Mouse (Mus musculus) G1E (cell line): ENCODE measurements around the gene Chpt1. TPM values are rescaled to one million over a fixed set of nuclear protein-coding genes. Genes with fewer than 3 reads are reported as not detected.

Experiments
- ATAC-seq: 2 replicates; pipeline ENCODE4 v1.8.0; 2016; ENCODE audit warnings: mild to moderate bottlenecking; ENCODE audit not compliant: insufficient number of reproducible peaks, poor library complexity, low FRiP score, severe bottlenecking; ENCODE audit errors: extremely low read depth
- DNase-seq: peaks from one replicate; pipeline ENCODE4 v3.0.0; 2012; ENCODE audit warnings: low spot score
- H3K27me3 ChIP-seq: 2 replicates; pipeline ENCODE4 v1.6.1; 2012; ENCODE audit warnings: mild to moderate bottlenecking, low read length, inconsistent platforms; ENCODE audit not compliant: insufficient read depth
- H3K36me3 ChIP-seq: replicated peaks from 2 replicates; pipeline ENCODE3; 2012; ENCODE audit warnings: mild to moderate bottlenecking, inconsistent platforms
- H3K4me1 ChIP-seq: 2 replicates; pipeline ENCODE4 v1.6.1; 2012; ENCODE audit warnings: low read depth, low read length, inconsistent platforms, mixed read lengths; ENCODE audit not compliant: insufficient read depth
- H3K4me3 ChIP-seq: 2 replicates; pipeline ENCODE4 v1.5.1; 2012; ENCODE audit warnings: low read depth, mild to moderate bottlenecking, inconsistent platforms, low read length, moderate library complexity, mixed read lengths
- H3K9me3 ChIP-seq: replicated peaks from 2 replicates; pipeline ENCODE4 v1.6.1; 2012; ENCODE audit warnings: inconsistent platforms
- CTCF ChIP-seq: IDR thresholded peaks from 2 replicates; pipeline ENCODE4 v1.5.1; 2012; ENCODE audit warnings: low read depth, low read length, inconsistent platforms, mixed read lengths
- GATA1 ChIP-seq: IDR thresholded peaks from 2 replicates; pipeline ENCODE4 v1.6.1; 2012; ENCODE audit warnings: borderline replicate concordance, low read length, inconsistent platforms, mixed read lengths
- GATA2 ChIP-seq: IDR thresholded peaks from 2 replicates; pipeline ENCODE4 v1.6.1; 2012; ENCODE audit warnings: low read depth, low read length, inconsistent platforms, borderline replicate concordance
- POLR2AphosphoS5 ChIP-seq: IDR thresholded peaks from 2 replicates; pipeline ENCODE4 v1.6.1; 2012; ENCODE audit warnings: low read depth, low read length, inconsistent platforms; ENCODE audit not compliant: insufficient replicate concordance
- TAL1 ChIP-seq: conservative IDR thresholded peaks from 2 replicates; pipeline ENCODE4 v1.6.1; 2012; ENCODE audit warnings: low read depth, low read length, inconsistent platforms, mixed read lengths
- polyA plus RNA-seq: library from polyadenylated mRNA; stranded (reverse); fragments of >175 nt; gene quantifications from 2 replicates; pipeline ENCODE4 v1.2.3, GENCODE M21; 2012
- total RNA-seq, 2 experiments: library from RNA; stranded (forward) in 1 of 2; stranded (reverse) in 1 of 2; fragments of 200-1000 nt in 1 of 2; fragments of >200 nt in 1 of 2; fragmentation: Nextera tagmentation in 1 of 2; gene quantifications; 2 replicates each; pipeline ENCODE4 v1.2.3; 2014 to 2017

Gene Chpt1
- total and polyA plus RNA-seq, 3 experiments = 9.3 to 40.8 (median 11.4) TPM

DNA sequence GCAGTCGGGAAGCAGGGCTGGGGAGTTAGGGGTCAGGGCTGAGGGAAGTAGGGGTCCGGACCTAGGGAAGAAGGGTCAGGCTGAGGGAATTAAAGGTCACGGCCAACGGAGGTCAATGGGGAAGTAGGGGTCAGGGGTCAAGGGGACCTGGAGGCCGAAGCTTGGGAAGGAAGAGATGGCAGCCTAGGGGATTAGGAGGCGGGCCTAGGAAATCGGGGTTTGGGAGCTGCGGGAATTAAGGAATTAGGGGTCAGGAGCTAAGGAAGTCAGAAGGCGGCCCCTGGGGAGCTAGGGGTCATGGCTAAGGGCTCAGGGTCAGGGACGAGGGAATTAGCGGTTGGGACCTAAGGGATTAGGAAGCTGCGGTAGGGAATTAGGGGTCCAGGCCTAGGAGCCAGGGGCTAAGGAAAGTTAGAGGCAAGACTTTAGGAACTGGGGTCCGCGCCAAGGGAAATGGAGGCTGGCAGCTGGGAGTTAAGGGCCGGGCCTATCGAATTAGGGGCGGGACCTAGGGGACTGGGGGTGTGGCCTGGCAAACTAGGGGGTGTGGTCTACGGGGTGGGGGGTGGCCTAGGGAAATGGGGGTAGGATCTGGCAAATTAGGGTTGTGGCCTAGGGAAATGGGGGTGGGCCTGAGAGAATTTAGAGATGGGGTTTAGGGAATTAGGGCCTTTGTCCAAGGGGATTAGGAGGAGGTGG is 43.6 kb downstream of the Chpt1 start:
- ATAC-seq (no peak), DNase-seq (no peak)
- H3K4me3 ChIP-seq = no peak overlapping the region
- peaks cover 8% of the 10 kb centered on the region for H3K27me3 ChIP-seq
- H3K4me1 ChIP-seq = peaks cover 9% of the 10 kb centered on the region
- TF ChIP-seq CTCF (no peak), GATA2 (no peak), TAL1 (no peak)
- H3K9me3 ChIP-seq = peaks cover 3% of the 10 kb centered on the region; the same call in 1 of the 2 replicates
- no peaks in the 10 kb centered on the region for H3K36me3 ChIP-seq

DNA sequence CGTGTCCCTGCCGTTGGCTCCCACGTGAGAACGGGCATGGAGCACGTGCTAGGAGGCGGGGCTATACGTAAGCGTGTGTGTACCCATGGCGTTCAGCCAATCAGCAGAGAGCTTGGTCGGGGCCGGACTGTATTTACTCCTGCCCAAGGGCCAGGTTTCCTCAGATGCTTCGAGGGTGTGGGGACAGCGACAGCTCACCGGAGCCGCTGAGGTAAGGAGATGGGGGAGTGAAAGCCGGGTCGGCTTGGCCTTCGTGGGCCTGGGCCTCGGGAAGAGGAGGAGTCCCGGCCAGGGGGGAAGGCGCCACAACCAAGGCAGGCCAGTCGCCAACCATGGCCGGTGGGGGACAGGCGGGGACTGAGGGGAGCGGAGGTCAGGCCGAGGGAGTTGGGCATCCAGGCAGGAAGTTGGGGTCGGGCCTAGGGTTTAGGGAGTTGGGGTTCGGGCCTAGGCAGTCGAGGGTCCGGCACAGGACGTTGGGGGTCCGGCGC is 44.3 kb downstream of the Chpt1 start, which contains the start of gene Sycp3:
Gene Sycp3, plus strand, starts transcription at position 68 of the 491 bp plus-strand sequence.
- Histone ChIP-seq H3K9me3 (peaks cover 3% of the 10 kb centered on the region; the same call in 1 of the 2 replicates), H3K4me3 (no peak within 1 kb of the TSS), H3K4me1 (peaks cover 9% of the 10 kb centered on the region), H3K27me3 (peaks cover 8% of the 10 kb centered on the region), H3K36me3 (no peaks in the 10 kb centered on the region)
- TF ChIP-seq GATA1 (no peak), TAL1 (no peak), CTCF (no peak), POLR2AphosphoS5 (no peak), GATA2 (no peak)
- DNase-seq = no peak
- ATAC-seq = no peak

DNA sequence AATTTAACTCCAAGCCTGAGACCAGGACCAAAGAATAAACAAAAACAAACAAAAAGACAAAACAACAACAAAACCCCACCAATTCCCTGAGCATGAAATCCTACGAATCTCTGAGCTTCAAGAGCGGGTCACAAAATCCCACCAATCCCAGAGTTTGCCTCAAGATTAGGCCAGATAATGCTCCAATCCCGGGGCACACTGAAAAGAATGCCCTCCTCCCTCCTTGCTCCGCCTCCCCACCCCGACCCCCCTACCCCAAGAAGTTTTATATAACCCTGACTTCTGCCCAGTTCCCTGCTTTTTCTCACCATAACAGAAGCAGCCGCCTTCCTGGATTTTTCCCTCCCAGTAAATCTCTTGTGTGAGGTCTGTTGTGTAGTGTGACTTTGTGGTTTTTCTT is 46.1 kb downstream of the Chpt1 start:
- Histone ChIP-seq H3K4me1 (peaks cover 9% of the 10 kb centered on the region), H3K36me3 (no peaks in the 10 kb centered on the region), H3K4me3 (no peak overlapping the region), H3K27me3 (peaks cover 8% of the 10 kb centered on the region), H3K9me3 (peaks cover 3% of the 10 kb centered on the region; the same call in 1 of the 2 replicates)
- DNase-seq (no peak), ATAC-seq (no peak)
- TF ChIP-seq GATA1 (no peak), CTCF (no peak), GATA2 (no peak), TAL1 (no peak), POLR2AphosphoS5 (no peak)

DNA sequence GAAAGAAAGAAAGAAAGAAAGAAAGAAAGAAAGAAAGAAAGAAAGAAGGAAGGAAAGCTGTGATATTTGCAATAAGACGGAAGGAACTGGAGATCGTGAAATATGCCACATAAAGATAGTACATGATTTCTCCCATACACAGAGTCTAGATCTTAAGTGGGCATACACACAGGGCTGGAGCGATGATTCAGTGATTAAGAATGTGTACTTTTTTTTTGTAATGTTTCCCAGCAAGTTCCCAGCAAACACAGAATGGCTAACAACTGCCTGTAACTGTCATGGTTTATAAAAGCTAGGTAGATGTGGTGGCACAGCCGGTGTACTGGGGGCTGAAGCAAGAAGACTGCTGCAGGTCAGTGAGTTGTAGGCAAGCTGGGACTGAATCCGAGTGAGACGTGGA is 51.9 kb downstream of the Chpt1 start:
- no peaks in the 10 kb centered on the region for H3K9me3 ChIP-seq
- no peak for ATAC-seq
- H3K4me1 ChIP-seq = peaks cover 9% of the 10 kb centered on the region
- TF ChIP-seq GATA1 (no peak), POLR2AphosphoS5 (no peak), CTCF (no peak), GATA2 (no peak)
- peaks cover 8% of the 10 kb centered on the region for H3K36me3 ChIP-seq
- DNase-seq = no peak
- peaks cover 10% of the 10 kb centered on the region for H3K27me3 ChIP-seq
- H3K4me3 ChIP-seq = no peak overlapping the region

DNA sequence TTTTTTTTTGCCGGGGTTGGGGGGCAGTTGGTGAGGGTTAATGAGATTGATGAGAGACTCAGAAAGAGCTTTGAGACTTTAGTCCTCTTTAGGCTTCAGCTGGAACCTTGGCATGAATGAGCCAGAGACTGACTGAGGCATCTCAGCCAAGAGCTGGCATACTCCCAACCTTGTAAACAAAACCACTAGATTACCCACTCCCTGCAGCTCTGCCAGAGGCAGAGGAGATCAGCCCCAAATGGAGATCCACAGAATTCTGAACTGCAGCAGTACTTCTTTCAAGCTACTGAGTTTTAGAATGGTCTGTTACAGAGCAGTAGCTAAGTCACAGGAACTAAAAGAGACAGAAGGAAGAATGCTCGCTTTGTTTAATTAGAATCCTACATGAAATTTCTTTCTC is 52.7 kb downstream of the Chpt1 start:
- peaks cover 4% of the 10 kb centered on the region; the same call in 1 of the 2 replicates for H3K4me1 ChIP-seq
- H3K36me3 ChIP-seq = peaks cover 16% of the 10 kb centered on the region
- DNase-seq (no peak), ATAC-seq (no peak)
- peaks cover 5% of the 10 kb centered on the region for H3K27me3 ChIP-seq
- no peaks in the 10 kb centered on the region for H3K9me3 ChIP-seq
- no peak for TF ChIP-seq CTCF
- no peak overlapping the region for H3K4me3 ChIP-seq

DNA sequence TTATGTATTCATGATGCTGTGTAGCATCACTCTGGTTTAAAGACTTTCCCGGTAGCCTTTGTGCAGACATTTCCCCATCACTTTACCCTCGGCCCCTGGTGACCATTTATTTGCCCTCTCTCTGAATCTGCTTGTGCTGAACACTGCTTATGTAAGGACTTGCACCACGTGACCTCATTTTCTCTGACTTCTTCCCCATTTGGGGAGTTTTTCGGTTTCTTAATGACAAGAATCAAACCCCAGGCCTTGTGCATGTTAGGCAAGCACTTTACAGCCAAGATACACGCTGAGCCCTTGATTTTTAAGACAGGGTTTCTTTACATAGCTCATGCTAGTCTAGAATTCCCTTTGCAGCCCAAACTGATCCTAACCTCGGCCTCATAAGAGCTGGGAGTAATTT is 62.6 kb downstream of the Chpt1 start:
- TF ChIP-seq GATA1 (no peak), POLR2AphosphoS5 (no peak), GATA2 (no peak), TAL1 (no peak), CTCF (no peak)
- ATAC-seq = no peak
- H3K4me3 ChIP-seq = no peak overlapping the region
- H3K4me1 ChIP-seq = no peaks in the 10 kb centered on the region
- no peaks in the 10 kb centered on the region for H3K9me3 ChIP-seq
- DNase-seq = no peak
- H3K36me3 ChIP-seq = peaks cover 81% of the 10 kb centered on the region
- no peaks in the 10 kb centered on the region for H3K27me3 ChIP-seq

DNA sequence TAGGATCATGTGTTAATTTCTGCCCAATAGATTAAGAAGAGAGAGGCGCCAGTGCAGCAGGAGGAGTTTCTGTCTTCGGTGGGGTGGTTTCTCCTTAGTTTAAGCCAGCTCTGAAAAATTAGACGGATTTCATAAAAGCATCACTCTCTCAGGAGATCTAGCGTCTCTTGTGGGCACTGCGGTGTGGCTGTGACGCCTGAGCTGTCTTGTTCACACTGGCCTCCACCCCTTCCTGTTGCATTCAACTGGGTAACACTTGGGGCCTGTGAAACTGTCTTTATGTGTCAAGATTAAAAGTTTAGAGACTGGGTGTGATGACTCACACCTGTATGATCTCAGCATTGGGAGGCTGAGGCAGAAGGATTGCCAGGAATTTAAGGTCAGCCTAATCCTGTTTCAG is 75.9 kb downstream of the Chpt1 start:
- Histone ChIP-seq H3K4me1 (peaks cover 3% of the 10 kb centered on the region; the same call in 1 of the 2 replicates), H3K4me3 (no peak overlapping the region), H3K27me3 (no peaks in the 10 kb centered on the region), H3K36me3 (peaks cover 91% of the 10 kb centered on the region), H3K9me3 (no peaks in the 10 kb centered on the region)
- ATAC-seq (no peak), DNase-seq (no peak)
- TF ChIP-seq GATA1 (no peak), POLR2AphosphoS5 (no peak), TAL1 (no peak), GATA2 (no peak), CTCF (no peak)
